Mouse (Mus musculus): ENCODE measurements around the gene Spred2. TPM values are rescaled to one million over a fixed set of nuclear protein-coding genes. Genes with fewer than 3 reads are reported as not detected.

Spred2 gene
- polyA plus RNA-seq, 1 experiment from 2014 or later: 8.5 TPM

GRCm38 (mm10) chr11:19912661-19913060, 11.5 kb upstream of the Spred2 start:
- Histone ChIP-seq H3K4me3 (replicated peaks) (no peak overlapping the region), H3K4me2 (replicated peaks) (no peak overlapping the region), H3K27ac (replicated peaks) (no peak overlapping the region), H3K9me3 (replicated peaks) (no peaks in the 10 kb centered on the region), H3K4me1 (peaks cover 4% of the 10 kb centered on the region; the same call in 1 of the 2 replicates), H3K36me3 (no peaks in the 10 kb centered on the region), H3K9ac (no peak overlapping the region), H3K27me3 (no peaks in the 10 kb centered on the region)
- ATAC-seq (ENCODE audit: insufficient number of reproducible peaks, low FRiP score, low TSS enrichment, low read depth): no peak
- 95% methylated on average over 5 of the region's 5 CpGs for WGBS

GRCm38 (mm10) chr11:19913761-19914160, 10.4 kb upstream of the Spred2 start:
- ATAC-seq (ENCODE audit: insufficient number of reproducible peaks, low FRiP score, low TSS enrichment, low read depth): no peak
- 90% methylated on average over 4 of the region's 4 CpGs for WGBS

GRCm38 (mm10) chr11:19917381-19918245, 6.6 kb upstream of the Spred2 start:
- Histone ChIP-seq H3K4me3 (replicated peaks) (no peak overlapping the region), H3K9me3 (replicated peaks) (no peaks in the 10 kb centered on the region), H3K4me1 (peaks cover 21% of the 10 kb centered on the region), H3K4me2 (replicated peaks) (no peak overlapping the region), H3K27ac (replicated peaks) (no peak overlapping the region), H3K9ac (no peak overlapping the region), H3K36me3 (no peaks in the 10 kb centered on the region), H3K27me3 (no peaks in the 10 kb centered on the region)
- no peak for ATAC-seq (ENCODE audit: insufficient number of reproducible peaks, low FRiP score, low TSS enrichment, low read depth)
- WGBS: 33% methylated on average over 9 of the region's 9 CpGs

More at GRCm38 (mm10) chr11:19913761-19914160, 10.4 kb upstream of the Spred2 start:
- Histone ChIP-seq H3K4me1 (peaks cover 11% of the 10 kb centered on the region; the same call in 1 of the 2 replicates), H3K27ac (replicated peaks) (no peak overlapping the region), H3K4me3 (replicated peaks) (no peak overlapping the region), H3K9ac (no peak overlapping the region), H3K9me3 (replicated peaks) (no peaks in the 10 kb centered on the region), H3K27me3 (no peaks in the 10 kb centered on the region), H3K36me3 (no peaks in the 10 kb centered on the region), H3K4me2 (replicated peaks) (no peak overlapping the region)

GRCm38 (mm10) chr11:19918246-19918540, 6.0 kb upstream of the Spred2 start:
- no peaks in the 10 kb centered on the region for H3K27me3 ChIP-seq
- no peak for ATAC-seq (ENCODE audit: insufficient number of reproducible peaks, low FRiP score, low TSS enrichment, low read depth)
- H3K4me3 ChIP-seq (replicated peaks): no peak overlapping the region
- peaks cover 23% of the 10 kb centered on the region for H3K4me1 ChIP-seq
- no peaks in the 10 kb centered on the region for H3K9me3 ChIP-seq (replicated peaks)
- no peak overlapping the region for H3K4me2 ChIP-seq (replicated peaks)
- no peak overlapping the region for H3K27ac ChIP-seq (replicated peaks)
- no peaks in the 10 kb centered on the region for H3K36me3 ChIP-seq
- 34% methylated on average over 2 of the region's 2 CpGs for WGBS
- no peak overlapping the region for H3K9ac ChIP-seq

- no peaks in the 10 kb centered on the region for H3K9me3 ChIP-seq (replicated peaks)
- peak overlapping the region; percentile 59 for H3K9ac ChIP-seq
- H3K4me2 ChIP-seq (replicated peaks): peak overlapping the region; percentile 65
- no peaks in the 10 kb centered on the region for H3K36me3 ChIP-seq
- 6% methylated on average over 6 of the region's 6 CpGs for WGBS
- no peaks in the 10 kb centered on the region for H3K27me3 ChIP-seq
- H3K4me1 ChIP-seq: peaks cover 23% of the 10 kb centered on the region
- H3K27ac ChIP-seq (replicated peaks): peak overlapping the region; percentile 95
- ATAC-seq (ENCODE audit: insufficient number of reproducible peaks, low FRiP score, low TSS enrichment, low read depth): no peak
- peak overlapping the region; percentile 60 for H3K4me3 ChIP-seq (replicated peaks)
Observed at GRCm38 (mm10) chr11:19919460-19919784, 4.8 kb upstream of the Spred2 start.

- H3K4me2 ChIP-seq (replicated peaks): peak overlapping the region; percentile 65
- H3K36me3 ChIP-seq: no peaks in the 10 kb centered on the region
- H3K9me3 ChIP-seq (replicated peaks): no peaks in the 10 kb centered on the region
- H3K27ac ChIP-seq (replicated peaks): peak overlapping the region; percentile 95
- H3K4me1 ChIP-seq: peaks cover 23% of the 10 kb centered on the region
- peak overlapping the region; percentile 59 for H3K9ac ChIP-seq
- peak overlapping the region; percentile 60 for H3K4me3 ChIP-seq (replicated peaks)
- ATAC-seq (ENCODE audit: insufficient number of reproducible peaks, low FRiP score, low TSS enrichment, low read depth): peak; percentile 69
- H3K27me3 ChIP-seq: no peaks in the 10 kb centered on the region
- WGBS: under 1% methylated on average over 70 of the region's 70 CpGs
Observed at GRCm38 (mm10) chr11:19919785-19920671, 4.1 kb upstream of the Spred2 start.

- Histone ChIP-seq H3K27ac (replicated peaks) (no peak overlapping the region), H3K9me3 (replicated peaks) (no peaks in the 10 kb centered on the region), H3K4me2 (replicated peaks) (no peak overlapping the region), H3K9ac (no peak overlapping the region), H3K4me3 (replicated peaks) (no peak overlapping the region), H3K36me3 (no peaks in the 10 kb centered on the region), H3K27me3 (no peaks in the 10 kb centered on the region), H3K4me1 (peaks cover 32% of the 10 kb centered on the region)
- no peak for ATAC-seq (ENCODE audit: insufficient number of reproducible peaks, low FRiP score, low TSS enrichment, low read depth)
- WGBS: 76% methylated on average over 1 of the region's 1 CpGs
Observed at GRCm38 (mm10) chr11:19921723-19922122, 2.5 kb upstream of the Spred2 start.

- Histone ChIP-seq H3K27ac (replicated peaks) (no peak overlapping the region), H3K9me3 (replicated peaks) (no peaks in the 10 kb centered on the region), H3K4me1 (peaks cover 33% of the 10 kb centered on the region), H3K36me3 (no peaks in the 10 kb centered on the region), H3K27me3 (no peaks in the 10 kb centered on the region), H3K9ac (no peak overlapping the region), H3K4me3 (replicated peaks) (no peak overlapping the region), H3K4me2 (replicated peaks) (no peak overlapping the region)
- ATAC-seq (ENCODE audit: insufficient number of reproducible peaks, low FRiP score, low TSS enrichment, low read depth): no peak
- 78% methylated on average over 4 of the region's 4 CpGs for WGBS
Observed at GRCm38 (mm10) chr11:19922208-19922607, 2.0 kb upstream of the Spred2 start.

- Histone ChIP-seq H3K4me2 (replicated peaks) (peak overlapping the region; percentile 82), H3K4me1 (peaks cover 29% of the 10 kb centered on the region), H3K9me3 (replicated peaks) (no peaks in the 10 kb centered on the region), H3K27me3 (no peaks in the 10 kb centered on the region), H3K36me3 (no peaks in the 10 kb centered on the region), H3K4me3 (replicated peaks) (peak overlapping the region; percentile 94), H3K9ac (peak overlapping the region; percentile 86), H3K27ac (replicated peaks) (peak overlapping the region; percentile 96)
- no peak for ATAC-seq (ENCODE audit: insufficient number of reproducible peaks, low FRiP score, low TSS enrichment, low read depth)
- 1% methylated on average over 29 of the region's 29 CpGs for WGBS
Observed at GRCm38 (mm10) chr11:19924757-19925148, 578 bp downstream of the Spred2 start.

GRCm38 (mm10) chr11:19925149-19925975, 1.2 kb downstream of the Spred2 start:
- H3K4me2 ChIP-seq (replicated peaks): peak overlapping the region; percentile 82
- under 1% methylated on average over 74 of the region's 75 CpGs for WGBS
- H3K9me3 ChIP-seq (replicated peaks): no peaks in the 10 kb centered on the region
- H3K9ac ChIP-seq: peak overlapping the region; percentile 86
- ATAC-seq (ENCODE audit: insufficient number of reproducible peaks, low FRiP score, low TSS enrichment, low read depth): peak; percentile 61
- no peaks in the 10 kb centered on the region for H3K36me3 ChIP-seq
- peaks cover 34% of the 10 kb centered on the region for H3K4me1 ChIP-seq
- peak overlapping the region; percentile 94 for H3K4me3 ChIP-seq (replicated peaks)
- no peaks in the 10 kb centered on the region for H3K27me3 ChIP-seq
- peak overlapping the region; percentile 96 for H3K27ac ChIP-seq (replicated peaks)
